Mouse (Mus musculus): Measurements from ENCODE around the gene Vps8. TPM values are rescaled to one million over a fixed set of nuclear protein-coding genes. Genes with fewer than 3 reads are reported as not detected.
"Not testable (repeated sequence)": the region's sequence is repeated elsewhere in the genome, so short reads cannot be mapped to it uniquely, and the experiment has no call there.

Vps8 gene
- total and polyA plus RNA-seq, 3 experiments: 13.6 to 17.6 (median 15.9) TPM

DNA sequence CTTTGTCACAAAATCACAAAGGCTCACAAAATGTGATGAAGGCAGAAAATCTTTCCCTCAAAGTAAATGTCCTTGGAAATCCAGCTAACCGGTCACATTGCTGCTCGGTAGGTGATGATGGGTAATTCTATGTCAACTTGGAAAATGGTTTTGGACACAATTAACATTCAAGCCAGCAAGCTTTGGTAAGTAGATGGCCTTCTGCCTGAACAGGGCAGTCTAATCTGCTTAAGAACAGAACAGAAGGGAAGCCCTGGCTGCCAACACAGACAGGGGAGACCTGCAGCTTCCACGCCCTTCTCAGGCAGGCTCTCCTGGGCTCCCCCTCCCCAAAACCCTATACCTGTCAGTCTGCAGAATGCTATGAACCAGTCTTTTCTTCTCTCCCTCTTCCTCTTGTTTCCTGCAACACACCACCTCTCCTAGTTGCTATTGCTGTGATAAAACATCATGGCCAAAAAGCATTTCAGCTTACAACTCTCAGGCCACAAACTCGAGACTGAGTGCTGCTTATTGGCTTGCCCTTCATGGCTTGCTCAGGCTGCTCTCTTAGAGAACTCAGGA is 242.6 kb downstream of the Vps8 start:
- no peak overlapping the region for H3K27ac ChIP-seq (ENCODE audit: insufficient read depth, low read depth)
- no peak overlapping the region for H3K4me3 ChIP-seq (replicated peaks in 1 of 3; ENCODE audit: low read depth in 2 of 3, low read length in 2 of 3, poor library complexity in 1 of 3)
- peaks cover 3 to 17% of the 10 kb centered on the region in 2 experiments; a peak in 3 of 4 replicates for H3K4me1 ChIP-seq (ENCODE audit: control insufficient read depth in 1 of 2, insufficient read depth in 2 of 2)
- H3K9ac ChIP-seq (ENCODE audit: insufficient read depth, low read depth): no peak overlapping the region
- H3K36me3 ChIP-seq (replicated peaks in 1 of 2; ENCODE audit: control insufficient read depth in 1 of 2, insufficient read depth in 1 of 2, low read length in 1 of 2): no peaks in the 10 kb centered on the region
- DNase-seq (ENCODE audit: extremely low read depth): no peak
- dilution Hi-C loops (cut with MboI; ENCODE audit: extremely low pct_ligation_motif_present, extremely low pct_unique_long_range_greater_than_20kb, low sequenced_read_pairs): no loop called here
- H3K9me3 ChIP-seq (replicated peaks; ENCODE audit: low read length): peaks cover 9% of the 10 kb centered on the region
- H3K4me2 ChIP-seq (ENCODE audit: insufficient read depth, low read depth, poor library complexity, severe bottlenecking): no peak overlapping the region
- in situ Hi-C loops (cut with MboI; ENCODE audit: low pct_ligation_motif_present, low pct_unique_long_range_greater_than_20kb, low sequenced_read_pairs): no loop called here
- no peaks in the 10 kb centered on the region for H3K79me2 ChIP-seq (replicated peaks; ENCODE audit: control insufficient read depth, extremely low read depth, insufficient read depth, poor library complexity, severe bottlenecking)
- no peaks in the 10 kb centered on the region for H3K27me3 ChIP-seq (replicated peaks)
- TF ChIP-seq ELF1 (IDR thresholded peaks at IDR 0.05; ENCODE audit: low read depth, low read length) (no peak), TBP (conservative IDR thresholded peaks at IDR 0.05; ENCODE audit: low read depth, low read length) (no peak), POLR2AphosphoS2 (IDR thresholded peaks at IDR 0.05; ENCODE audit: low read depth, low read length) (no peak), TCF12 (IDR thresholded peaks at IDR 0.05; ENCODE audit: low read depth, low read length) (no peak), BHLHE40 (IDR thresholded peaks at IDR 0.05; ENCODE audit: low read depth, low read length) (no peak)

DNA sequence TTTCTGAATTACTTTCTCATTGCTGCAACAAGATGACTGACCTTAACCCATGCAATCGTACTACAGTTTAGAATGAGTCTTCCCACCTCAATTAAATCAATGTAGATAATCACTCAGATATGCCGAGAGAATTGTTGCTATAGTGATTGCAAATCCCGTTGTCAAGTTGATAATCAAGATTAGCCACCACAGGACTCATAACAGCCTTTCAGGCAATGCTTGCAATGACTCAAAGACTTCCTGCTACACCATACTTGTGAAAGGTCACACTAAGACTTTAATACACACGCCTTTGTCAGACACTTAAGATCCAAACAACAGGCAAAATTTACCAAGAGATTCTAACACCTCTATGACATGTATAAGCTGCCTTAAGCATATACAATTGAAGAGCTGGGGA is 249.0 kb downstream of the Vps8 start:
- Histone ChIP-seq H3K79me2 (replicated peaks; ENCODE audit: control insufficient read depth, extremely low read depth, insufficient read depth, poor library complexity, severe bottlenecking) (no peaks in the 10 kb centered on the region), H3K4me1 (ENCODE audit: control insufficient read depth in 1 of 2, insufficient read depth in 2 of 2) (no peaks in the 10 kb centered on the region), H3K9ac (ENCODE audit: insufficient read depth, low read depth) (no peak overlapping the region), H3K4me2 (ENCODE audit: insufficient read depth, low read depth, poor library complexity, severe bottlenecking) (no peak overlapping the region), H3K9me3 (replicated peaks; ENCODE audit: low read length) (peaks cover 6% of the 10 kb centered on the region), H3K27ac (ENCODE audit: insufficient read depth, low read depth) (no peak overlapping the region), H3K4me3 (replicated peaks in 1 of 3; ENCODE audit: low read depth in 2 of 3, low read length in 2 of 3, poor library complexity in 1 of 3) (no peak overlapping the region), H3K36me3 (replicated peaks in 1 of 2; ENCODE audit: control insufficient read depth in 1 of 2, insufficient read depth in 1 of 2, low read length in 1 of 2) (no peaks in the 10 kb centered on the region), H3K27me3 (replicated peaks) (no peaks in the 10 kb centered on the region)
- in situ Hi-C loops (cut with MboI; ENCODE audit: low pct_ligation_motif_present, low pct_unique_long_range_greater_than_20kb, low sequenced_read_pairs) (no loop called here), dilution Hi-C loops (cut with MboI; ENCODE audit: extremely low pct_ligation_motif_present, extremely low pct_unique_long_range_greater_than_20kb, low sequenced_read_pairs) (no loop called here)
- no peak for DNase-seq (ENCODE audit: extremely low read depth)
- TF ChIP-seq MAFK (IDR thresholded peaks at IDR 0.05; ENCODE audit: insufficient replicate concordance, low read length): no peak
- no peak for TF ChIP-seq ZC3H11A (IDR thresholded peaks at IDR 0.05; ENCODE audit: low read depth, low read length)
- TF ChIP-seq ETS1 (conservative IDR thresholded peaks at IDR 0.05; ENCODE audit: low read depth, low read length): no peak
- no peak for TF ChIP-seq PAX5 (IDR thresholded peaks at IDR 0.05; ENCODE audit: low read length)
- TF ChIP-seq GABPA (IDR thresholded peaks at IDR 0.05; ENCODE audit: insufficient replicate concordance, low read depth, low read length): no peak
- no peak for TF ChIP-seq TCF12 (IDR thresholded peaks at IDR 0.05; ENCODE audit: low read depth, low read length)
- no peak for TF ChIP-seq MAZ (IDR thresholded peaks at IDR 0.05; ENCODE audit: low read depth, low read length)
- TF ChIP-seq MXI1 (IDR thresholded peaks at IDR 0.05; ENCODE audit: low read depth, low read length): no peak
- TF ChIP-seq SIN3A (IDR thresholded peaks at IDR 0.05; ENCODE audit: low read length): no peak
- TF ChIP-seq CHD2 (IDR thresholded peaks at IDR 0.05; ENCODE audit: low read length): no peak
- TF ChIP-seq ZMIZ1 (IDR thresholded peaks at IDR 0.05; ENCODE audit: low read depth, low read length): no peak
- TF ChIP-seq KAT2A (IDR thresholded peaks at IDR 0.05; ENCODE audit: insufficient replicate concordance, low read length): no peak

DNA sequence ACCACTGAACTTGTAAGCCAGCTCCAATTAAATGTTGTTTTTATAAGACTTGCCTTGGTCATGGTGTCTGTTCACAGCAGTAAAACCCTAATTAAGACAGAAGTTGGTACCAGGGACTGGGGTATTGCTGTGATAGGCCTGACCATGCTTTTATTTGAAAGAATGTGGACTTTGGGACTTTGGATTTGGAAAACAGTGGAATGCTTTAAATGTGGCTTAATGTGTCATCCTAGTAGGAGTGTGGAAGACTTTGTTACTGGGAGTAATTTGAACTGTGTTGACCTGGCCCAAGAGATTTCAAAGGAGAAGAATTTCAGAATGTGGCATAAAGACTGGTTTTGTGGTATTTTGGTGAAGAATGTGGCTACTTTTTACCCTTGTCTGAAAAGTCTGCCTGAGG is 250.1 kb downstream of the Vps8 start:
- H3K9ac ChIP-seq (ENCODE audit: insufficient read depth, low read depth); H3K9me3 ChIP-seq (replicated peaks; ENCODE audit: low read length); H3K4me2 ChIP-seq (ENCODE audit: insufficient read depth, low read depth, poor library complexity, severe bottlenecking); H3K4me1 ChIP-seq (ENCODE audit: control insufficient read depth in 1 of 2, insufficient read depth in 2 of 2); H3K79me2 ChIP-seq (replicated peaks; ENCODE audit: control insufficient read depth, extremely low read depth, insufficient read depth, poor library complexity, severe bottlenecking); H3K4me3 ChIP-seq (replicated peaks in 1 of 3; ENCODE audit: low read depth in 2 of 3, low read length in 2 of 3, poor library complexity in 1 of 3); H3K27me3 ChIP-seq (replicated peaks); DNase-seq (ENCODE audit: extremely low read depth); in situ Hi-C loops (cut with MboI; ENCODE audit: low pct_ligation_motif_present, low pct_unique_long_range_greater_than_20kb, low sequenced_read_pairs); H3K36me3 ChIP-seq (replicated peaks in 1 of 2; ENCODE audit: control insufficient read depth in 1 of 2, insufficient read depth in 1 of 2, low read length in 1 of 2); dilution Hi-C loops (cut with MboI; ENCODE audit: extremely low pct_ligation_motif_present, extremely low pct_unique_long_range_greater_than_20kb, low sequenced_read_pairs); H3K27ac ChIP-seq (ENCODE audit: insufficient read depth, low read depth): not testable (repeated sequence)

DNA sequence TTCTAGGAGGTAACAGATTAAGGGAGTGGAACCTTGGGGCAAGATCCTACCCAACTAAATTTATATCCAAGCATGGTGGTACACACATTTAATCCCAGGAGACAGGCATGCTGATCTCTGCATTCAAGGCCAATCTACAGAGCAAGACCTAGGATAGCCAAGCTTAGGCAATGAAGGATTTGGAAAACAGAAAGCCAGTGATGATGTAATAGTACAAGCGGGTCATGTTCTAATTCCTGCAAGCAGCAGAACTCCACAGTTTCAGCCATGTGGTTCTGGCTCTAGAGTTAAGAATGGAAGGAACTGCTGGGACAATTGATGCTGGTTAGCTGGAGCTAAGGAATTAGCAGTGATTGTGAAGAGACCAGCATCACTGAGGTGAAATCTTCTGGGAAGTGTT is 250.7 kb downstream of the Vps8 start:
- H3K36me3 ChIP-seq (replicated peaks in 1 of 2; ENCODE audit: control insufficient read depth in 1 of 2, insufficient read depth in 1 of 2, low read length in 1 of 2); H3K4me2 ChIP-seq (ENCODE audit: insufficient read depth, low read depth, poor library complexity, severe bottlenecking); H3K4me3 ChIP-seq (replicated peaks in 1 of 3; ENCODE audit: low read depth in 2 of 3, low read length in 2 of 3, poor library complexity in 1 of 3); H3K79me2 ChIP-seq (replicated peaks; ENCODE audit: control insufficient read depth, extremely low read depth, insufficient read depth, poor library complexity, severe bottlenecking); DNase-seq (ENCODE audit: extremely low read depth); in situ Hi-C loops (cut with MboI; ENCODE audit: low pct_ligation_motif_present, low pct_unique_long_range_greater_than_20kb, low sequenced_read_pairs); dilution Hi-C loops (cut with MboI; ENCODE audit: extremely low pct_ligation_motif_present, extremely low pct_unique_long_range_greater_than_20kb, low sequenced_read_pairs); H3K4me1 ChIP-seq (ENCODE audit: control insufficient read depth in 1 of 2, insufficient read depth in 2 of 2); H3K27me3 ChIP-seq (replicated peaks); H3K9ac ChIP-seq (ENCODE audit: insufficient read depth, low read depth); H3K27ac ChIP-seq (ENCODE audit: insufficient read depth, low read depth); H3K9me3 ChIP-seq (replicated peaks; ENCODE audit: low read length): not testable (repeated sequence)

Measured in CH12.LX (cell line).